Mouse (Mus musculus) liver, embryonic 12.5 days (tissue): ENCODE measurements around the gene Brap. TPM values are rescaled to one million over a fixed set of nuclear protein-coding genes. Genes with fewer than 3 reads are reported as not detected.
"Not testable (repeated sequence)": the region's sequence is repeated elsewhere in the genome, so short reads cannot be mapped to it uniquely, and the experiment has no call there.

Experiments
- ATAC-seq: fragments of 200-750 bp; cut with Nextera tagmentation; 2 replicates; pipeline ENCODE4 v1.8.0; 2017; ENCODE audit warnings: moderate number of reproducible peaks, mild to moderate bottlenecking, moderate library complexity
- H3K27ac ChIP-seq: fragments of 300-500 bp; sonication (generic); 2 replicates; pipeline ENCODE4 v1.5.1; 2016; ENCODE audit warnings: mild to moderate bottlenecking
- H3K27me3 ChIP-seq: fragments of 300-500 bp; sonication (generic); replicated peaks from 2 replicates; pipeline ENCODE4 v1.6.1; 2016; ENCODE audit warnings: mild to moderate bottlenecking, moderate library complexity
- H3K36me3 ChIP-seq: fragments of 300-500 bp; sonication (generic); 2 replicates; pipeline ENCODE4 v1.6.1; 2016; ENCODE audit warnings: mild to moderate bottlenecking, moderate library complexity
- H3K4me1 ChIP-seq: fragments of 300-500 bp; sonication (generic); 2 replicates; pipeline ENCODE4 v1.6.1; 2016
- H3K4me2 ChIP-seq: fragments of 300-500 bp; sonication (generic); 2 replicates; pipeline ENCODE4 v1.6.1; 2016; ENCODE audit warnings: mild to moderate bottlenecking, moderate library complexity
- H3K4me3 ChIP-seq: fragments of 300-500 bp; sonication (generic); 2 replicates; pipeline ENCODE4 v1.5.1; 2016; ENCODE audit warnings: mild to moderate bottlenecking, moderate library complexity
- H3K9ac ChIP-seq: fragments of 300-500 bp; sonication (generic); 2 replicates; pipeline ENCODE4 v1.6.1; 2016; ENCODE audit warnings: mild to moderate bottlenecking, moderate library complexity
- H3K9me3 ChIP-seq: fragments of 300-500 bp; sonication (generic); replicated peaks from 2 replicates; pipeline ENCODE4 v1.6.1; 2016; ENCODE audit warnings: mild to moderate bottlenecking, moderate library complexity
- WGBS: fragments of 180-500 bp; shearing (Covaris S2); methylation state at CpG from one replicate; pipeline ENCODE4 v1.1.7; 2016; ENCODE audit not compliant: insufficient replicate concordance; 5-methylcytosine and 5-hydroxymethylcytosine counted together
- polyA plus RNA-seq: library from polyadenylated mRNA; unstranded; fragments of >200 nt; fragmentation: Nextera tagmentation; extraction: Ambion mirVana; gene quantifications from 2 replicates; pipeline ENCODE4 v1.2.1, GENCODE M21; 2016

Brap gene
- polyA plus RNA-seq, 1 experiment from 2014 or later, result 35.1 TPM

DNA sequence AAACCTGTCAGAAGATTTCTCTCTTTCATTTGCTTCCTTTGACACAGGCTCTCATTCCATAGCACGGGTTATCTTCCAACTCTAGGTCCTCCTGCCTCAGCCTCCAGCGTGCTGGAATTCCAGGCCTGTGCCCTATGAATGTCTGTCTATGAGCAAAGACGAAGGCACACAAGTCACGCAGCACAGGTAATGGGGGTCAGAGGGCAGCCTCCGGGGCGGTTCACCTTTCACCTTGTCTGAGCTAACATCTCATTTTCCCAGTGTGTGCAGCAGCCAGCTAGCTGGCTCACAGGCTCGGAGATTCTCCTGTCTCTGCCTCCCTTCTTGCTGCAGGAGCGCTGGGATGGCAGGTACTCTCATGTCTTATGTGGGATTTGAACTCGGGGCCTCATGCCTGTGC is 20.8 kb upstream of the Brap start:
- H3K27me3 ChIP-seq, result no peaks in the 10 kb centered on the region
- ATAC-seq, result no peak
- H3K27ac ChIP-seq, result no peak overlapping the region
- H3K4me1 ChIP-seq, result peaks cover 6% of the 10 kb centered on the region; the same call in 1 of the 2 replicates
- no peak overlapping the region for H3K4me3 ChIP-seq
- H3K36me3 ChIP-seq, result no peaks in the 10 kb centered on the region
- H3K9ac ChIP-seq, result no peak overlapping the region
- H3K4me2 ChIP-seq, result no peak overlapping the region
- 77% methylated on average over 9 of the region's 9 CpGs for WGBS
- no peaks in the 10 kb centered on the region for H3K9me3 ChIP-seq

DNA sequence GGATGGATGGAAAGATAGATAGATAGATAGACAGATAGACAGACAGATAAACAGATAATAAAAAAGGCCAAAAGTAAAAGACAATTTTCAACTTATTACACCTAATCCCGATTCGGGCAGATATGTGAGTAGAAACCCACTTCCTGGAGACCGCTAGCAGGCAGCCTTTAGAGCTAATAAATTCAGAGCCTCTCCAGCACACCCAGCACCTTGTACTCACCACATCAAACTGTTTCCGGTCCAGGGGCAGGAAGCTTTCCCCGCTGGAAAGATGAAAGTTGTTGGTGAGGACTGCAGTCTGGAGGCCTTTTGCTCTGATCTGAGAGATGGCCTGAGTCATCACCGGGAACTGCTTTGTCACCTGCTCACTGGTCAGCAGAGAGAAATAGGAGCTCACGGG is 11.2 kb upstream of the Brap start:
- no peak overlapping the region for H3K27ac ChIP-seq
- no peaks in the 10 kb centered on the region for H3K27me3 ChIP-seq
- H3K36me3 ChIP-seq, result no peaks in the 10 kb centered on the region
- H3K4me3 ChIP-seq, result no peak overlapping the region
- no peak overlapping the region for H3K9ac ChIP-seq
- H3K9me3 ChIP-seq, result no peaks in the 10 kb centered on the region
- WGBS, result 71% methylated on average over 7 of the region's 7 CpGs
- H3K4me2 ChIP-seq, result no peak overlapping the region
- peaks cover 5% of the 10 kb centered on the region; the same call in 1 of the 2 replicates for H3K4me1 ChIP-seq
- ATAC-seq, result no peak

DNA sequence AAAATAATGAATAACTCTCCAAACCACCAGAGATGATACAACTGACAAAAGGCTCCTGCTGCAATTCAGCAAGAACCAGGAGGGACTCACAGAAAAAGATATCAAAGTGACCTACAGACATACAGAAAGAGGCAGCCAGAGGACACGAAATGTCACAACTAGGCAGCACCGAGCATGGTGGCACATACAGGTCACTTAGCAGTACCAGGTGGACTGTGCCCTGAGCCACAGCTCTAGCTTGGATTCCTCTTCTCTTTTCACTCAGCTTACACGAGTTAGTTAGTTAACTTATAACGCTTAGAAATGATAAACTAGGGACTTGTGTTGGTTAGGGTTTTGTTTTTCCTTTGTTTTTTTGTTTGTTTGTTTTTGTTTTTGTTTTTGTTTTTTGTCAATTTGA is 5.8 kb upstream of the Brap start:
- H3K4me1 ChIP-seq, result peaks cover 5% of the 10 kb centered on the region
- no peak overlapping the region for H3K4me2 ChIP-seq
- H3K4me3 ChIP-seq, result no peak overlapping the region
- H3K27ac ChIP-seq, result no peak overlapping the region
- H3K36me3 ChIP-seq, result no peaks in the 10 kb centered on the region
- no peak overlapping the region for H3K9ac ChIP-seq
- no peaks in the 10 kb centered on the region for H3K9me3 ChIP-seq
- WGBS, result 70% methylated on average over 4 of the region's 4 CpGs
- no peak for ATAC-seq
- H3K27me3 ChIP-seq, result no peaks in the 10 kb centered on the region

DNA sequence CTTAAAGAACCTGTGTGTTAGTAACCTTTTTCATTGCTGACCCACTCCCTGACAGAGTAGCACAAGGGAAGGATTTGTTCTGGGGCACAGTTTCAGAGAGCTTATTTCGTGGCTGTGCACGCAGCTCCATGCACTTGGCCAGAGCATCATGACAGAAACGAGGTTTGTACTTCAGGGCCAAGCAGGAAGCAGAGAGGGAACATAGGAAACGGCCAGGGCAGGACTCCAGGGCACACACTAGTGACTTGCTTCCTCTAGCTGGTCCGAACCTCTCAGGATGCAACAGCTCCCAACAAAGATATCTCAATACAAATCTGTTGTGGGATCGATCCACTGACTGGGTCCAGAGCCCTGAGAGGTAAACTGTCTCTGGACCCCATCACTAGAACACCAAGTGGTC is 3.5 kb upstream of the Brap start:
- not testable (repeated sequence) for ATAC-seq, H3K27ac ChIP-seq, H3K36me3 ChIP-seq, H3K27me3 ChIP-seq, H3K9me3 ChIP-seq, H3K4me2 ChIP-seq, H3K9ac ChIP-seq, H3K4me3 ChIP-seq
- H3K4me1 ChIP-seq, result peaks cover 17% of the 10 kb centered on the region
- 43% methylated on average over 6 of the region's 6 CpGs for WGBS

DNA sequence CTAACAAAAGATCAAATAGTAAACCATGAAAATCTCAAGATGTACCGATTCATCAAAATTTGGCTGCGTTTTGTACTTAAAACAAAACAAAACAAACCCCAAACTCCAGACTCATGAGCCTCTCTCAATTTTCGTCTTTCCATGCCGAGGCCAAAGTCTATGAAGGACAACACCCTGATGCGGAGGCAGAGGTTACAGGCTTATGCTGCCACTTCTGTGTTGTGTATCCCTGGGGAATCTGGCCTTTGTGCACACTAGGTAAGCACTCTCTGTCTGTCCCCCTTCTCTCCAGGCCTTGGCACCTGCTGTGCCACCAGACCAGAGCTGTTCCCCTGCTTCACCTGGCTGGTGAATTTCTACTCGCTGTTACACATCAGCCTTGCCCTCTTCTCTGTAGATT is 2.7 kb upstream of the Brap start:
- WGBS, result 75% methylated on average over 6 of the region's 6 CpGs
- H3K27ac ChIP-seq, H3K9ac ChIP-seq, H3K36me3 ChIP-seq, H3K4me2 ChIP-seq, H3K4me3 ChIP-seq, H3K9me3 ChIP-seq, ATAC-seq, H3K27me3 ChIP-seq: not testable (repeated sequence)
- peaks cover 24% of the 10 kb centered on the region for H3K4me1 ChIP-seq

DNA sequence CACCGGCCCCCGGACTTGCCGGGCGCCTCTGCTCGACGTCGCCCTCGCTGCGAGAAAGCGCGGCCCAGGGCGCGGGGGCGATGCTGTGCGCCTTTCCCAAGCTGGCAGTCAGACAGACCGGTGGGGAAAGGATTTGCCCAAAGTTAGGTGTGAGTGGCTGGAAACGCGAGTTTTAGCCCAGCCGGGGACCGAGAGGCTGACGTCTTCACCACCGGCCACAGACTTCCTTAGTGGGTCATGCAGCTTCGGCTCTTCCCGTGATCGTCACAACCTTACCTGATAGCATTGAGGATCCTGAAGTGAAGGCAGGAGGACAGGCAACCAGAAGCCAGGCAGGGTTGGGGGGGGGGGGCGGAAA is 513 bp downstream of the Brap start:
- H3K4me2 ChIP-seq, result peak overlapping the region; percentile 84
- H3K27me3 ChIP-seq, result no peaks in the 10 kb centered on the region
- H3K36me3 ChIP-seq, result peaks cover 39% of the 10 kb centered on the region
- no peaks in the 10 kb centered on the region for H3K9me3 ChIP-seq
- H3K9ac ChIP-seq, result peak overlapping the region; percentile 92
- H3K4me1 ChIP-seq, result peaks cover 24% of the 10 kb centered on the region
- 1% methylated on average over 26 of the region's 26 CpGs for WGBS
- peak overlapping the region; percentile 86 for H3K4me3 ChIP-seq
- ATAC-seq, result peak; percentile 53
- peak overlapping the region; percentile 83 for H3K27ac ChIP-seq

DNA sequence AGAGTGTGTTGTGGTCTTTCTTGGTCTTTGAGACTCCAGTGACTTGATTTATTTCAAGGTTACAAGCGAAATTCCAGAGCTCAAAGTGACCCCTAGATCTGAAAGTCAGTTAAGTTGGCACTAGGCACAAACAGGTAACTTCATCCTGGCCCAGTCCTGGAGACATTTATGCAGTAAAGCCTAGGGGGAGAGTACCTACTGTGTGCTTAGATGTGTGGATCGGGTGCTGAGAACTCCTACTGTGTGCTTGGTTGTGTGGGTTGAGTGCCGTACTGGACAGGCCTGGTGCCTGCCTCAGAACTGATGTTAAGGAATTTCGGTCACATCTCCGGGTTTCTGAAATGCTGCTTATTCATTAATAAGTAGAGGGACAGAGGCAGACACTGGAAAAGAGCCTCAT is 1.1 kb downstream of the Brap start:
- peaks cover 24% of the 10 kb centered on the region for H3K4me1 ChIP-seq
- H3K36me3 ChIP-seq, result peaks cover 46% of the 10 kb centered on the region
- peak overlapping the region; percentile 92 for H3K9ac ChIP-seq
- WGBS, result 83% methylated on average over 5 of the region's 5 CpGs
- peak overlapping the region; percentile 84 for H3K4me2 ChIP-seq
- no peak for ATAC-seq
- peak overlapping the region; percentile 86 for H3K4me3 ChIP-seq
- H3K9me3 ChIP-seq, result no peaks in the 10 kb centered on the region
- 0 out of 2 replicates have a peak overlapping the region, but pooled peaks have one; percentile 83 for H3K27ac ChIP-seq
- no peaks in the 10 kb centered on the region for H3K27me3 ChIP-seq

DNA sequence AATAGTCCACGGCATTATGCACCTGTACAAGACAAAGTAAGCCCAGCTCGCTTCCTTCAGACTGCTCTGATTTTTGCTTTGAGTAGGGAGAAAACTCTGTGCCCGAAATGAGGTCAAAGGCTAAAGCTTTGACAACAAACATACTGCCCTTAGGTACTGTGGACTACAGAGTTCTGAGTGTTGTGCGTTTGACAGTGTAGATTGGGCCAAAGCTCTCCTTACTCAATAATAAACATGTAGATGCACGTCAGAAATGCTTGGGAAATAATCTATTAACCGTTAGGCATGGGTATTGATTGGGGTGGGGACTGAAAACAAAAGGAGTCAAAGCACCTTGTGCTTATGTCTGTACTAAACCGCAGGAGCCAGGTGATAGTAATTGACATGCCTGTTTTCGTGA is 3.1 kb downstream of the Brap start:
- Histone ChIP-seq H3K27me3 (no peaks in the 10 kb centered on the region), H3K4me3 (no peak overlapping the region), H3K4me2 (no peak overlapping the region), H3K9me3 (no peaks in the 10 kb centered on the region), H3K27ac (no peak overlapping the region), H3K9ac (no peak overlapping the region), H3K4me1 (peaks cover 24% of the 10 kb centered on the region), H3K36me3 (peaks cover 65% of the 10 kb centered on the region)
- no peak for ATAC-seq
- WGBS, result 82% methylated on average over 8 of the region's 8 CpGs

DNA sequence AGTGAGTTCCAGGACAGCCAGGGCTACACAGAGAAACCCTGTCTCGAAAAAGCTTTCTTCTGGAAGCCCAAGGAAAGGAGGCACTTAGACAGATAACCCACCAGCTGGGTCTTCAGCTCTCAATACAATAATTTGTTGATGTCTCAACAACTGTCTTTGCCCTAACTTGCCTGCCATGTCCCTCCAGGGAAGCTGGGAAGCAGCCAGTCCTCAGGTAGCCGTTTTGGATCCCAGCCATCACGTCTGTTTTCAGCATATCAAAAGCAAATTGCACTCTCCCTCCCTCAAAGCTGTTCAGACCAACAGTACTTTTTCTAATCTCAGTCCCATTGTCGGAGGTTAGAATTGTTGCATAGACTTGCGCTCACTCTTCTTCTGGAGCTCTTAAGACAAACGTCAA is 3.7 kb downstream of the Brap start:
- H3K9ac ChIP-seq, result no peak overlapping the region
- H3K9me3 ChIP-seq, result no peaks in the 10 kb centered on the region
- H3K4me1 ChIP-seq, result peaks cover 24% of the 10 kb centered on the region
- H3K27me3 ChIP-seq, result no peaks in the 10 kb centered on the region
- ATAC-seq, result no peak
- H3K4me3 ChIP-seq, result no peak overlapping the region
- no peak overlapping the region for H3K4me2 ChIP-seq
- 83% methylated on average over 6 of the region's 6 CpGs for WGBS
- no peak overlapping the region for H3K27ac ChIP-seq
- peaks cover 69% of the 10 kb centered on the region for H3K36me3 ChIP-seq

DNA sequence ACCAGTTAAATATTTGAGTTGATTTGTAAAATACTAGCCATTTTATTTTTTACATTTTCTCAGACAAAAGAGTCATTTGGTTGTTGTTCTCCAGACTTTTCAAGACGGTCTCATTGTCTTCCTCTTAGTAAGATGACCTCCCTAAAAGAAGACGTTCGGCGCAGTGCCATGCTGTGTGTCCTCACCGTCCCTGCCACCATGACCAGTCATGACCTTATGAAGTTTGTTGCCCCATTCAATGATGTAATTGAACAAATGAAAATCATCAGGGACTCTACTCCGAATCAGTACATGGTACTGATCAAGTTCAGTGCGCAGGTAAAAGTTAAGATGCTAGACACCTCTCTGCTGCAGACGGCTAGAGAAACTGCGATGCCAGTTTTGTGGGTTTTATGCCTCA is 4.6 kb downstream of the Brap start:
- no peaks in the 10 kb centered on the region for H3K9me3 ChIP-seq
- H3K4me3 ChIP-seq, result no peak overlapping the region
- no peak for ATAC-seq
- H3K4me2 ChIP-seq, result no peak overlapping the region
- WGBS, result 92% methylated on average over 9 of the region's 9 CpGs
- H3K27me3 ChIP-seq, result no peaks in the 10 kb centered on the region
- H3K36me3 ChIP-seq, result peaks cover 76% of the 10 kb centered on the region
- H3K4me1 ChIP-seq, result peaks cover 17% of the 10 kb centered on the region
- no peak overlapping the region for H3K27ac ChIP-seq
- H3K9ac ChIP-seq, result no peak overlapping the region

DNA sequence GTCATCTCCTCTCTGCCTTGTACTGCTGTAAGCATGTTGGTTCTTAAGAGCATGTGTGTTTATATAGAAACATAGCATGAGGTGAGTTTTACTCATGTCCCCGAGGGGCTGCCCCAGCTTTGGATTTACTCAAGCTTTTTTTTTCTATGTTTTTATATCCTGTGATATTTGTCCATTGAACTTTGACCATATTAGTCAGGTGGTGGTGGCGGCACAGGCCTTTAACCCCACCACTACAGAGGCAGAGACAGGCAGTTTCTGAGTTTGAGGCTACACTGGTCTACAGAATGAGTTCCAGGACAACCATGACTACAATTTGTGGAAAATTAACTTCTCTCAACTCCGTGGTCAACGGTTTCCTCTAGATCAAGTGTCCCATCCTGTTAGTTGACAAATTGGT is 6.7 kb downstream of the Brap start:
- ATAC-seq, result no peak
- H3K9ac ChIP-seq, result no peak overlapping the region
- WGBS, result 68% methylated on average over 4 of the region's 4 CpGs
- H3K4me2 ChIP-seq, result no peak overlapping the region
- no peaks in the 10 kb centered on the region for H3K27me3 ChIP-seq
- no peak overlapping the region for H3K4me3 ChIP-seq
- H3K36me3 ChIP-seq, result peaks cover 87% of the 10 kb centered on the region
- H3K27ac ChIP-seq, result no peak overlapping the region
- no peaks in the 10 kb centered on the region for H3K9me3 ChIP-seq
- H3K4me1 ChIP-seq, result peaks cover 5% of the 10 kb centered on the region

DNA sequence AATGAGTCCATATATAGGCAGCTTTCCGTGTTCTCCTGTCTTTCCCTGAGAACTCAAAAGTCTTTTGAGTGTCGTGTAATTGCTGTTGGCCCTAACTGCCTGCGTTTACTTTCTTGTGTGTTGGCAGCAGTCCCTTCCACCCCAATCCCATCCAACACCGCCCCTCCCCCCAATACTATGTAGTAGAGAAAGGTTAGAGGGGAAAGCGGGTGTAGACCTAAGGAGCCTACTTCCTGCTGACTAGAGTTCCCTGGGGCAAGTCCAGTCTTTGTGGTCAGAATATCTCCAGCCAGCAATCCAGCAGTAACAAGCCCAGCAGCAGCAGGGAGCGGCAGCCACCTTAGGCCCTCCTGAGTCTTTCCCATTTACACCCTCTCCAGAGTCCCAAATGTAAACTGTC is 8.0 kb downstream of the Brap start:
- Histone ChIP-seq H3K27ac (no peak overlapping the region), H3K4me1 (no peaks in the 10 kb centered on the region), H3K4me2 (no peak overlapping the region), H3K9ac (no peak overlapping the region), H3K9me3 (no peaks in the 10 kb centered on the region), H3K27me3 (no peaks in the 10 kb centered on the region), H3K4me3 (no peak overlapping the region), H3K36me3 (peaks cover 87% of the 10 kb centered on the region)
- WGBS, result 68% methylated on average over 6 of the region's 6 CpGs
- no peak for ATAC-seq

DNA sequence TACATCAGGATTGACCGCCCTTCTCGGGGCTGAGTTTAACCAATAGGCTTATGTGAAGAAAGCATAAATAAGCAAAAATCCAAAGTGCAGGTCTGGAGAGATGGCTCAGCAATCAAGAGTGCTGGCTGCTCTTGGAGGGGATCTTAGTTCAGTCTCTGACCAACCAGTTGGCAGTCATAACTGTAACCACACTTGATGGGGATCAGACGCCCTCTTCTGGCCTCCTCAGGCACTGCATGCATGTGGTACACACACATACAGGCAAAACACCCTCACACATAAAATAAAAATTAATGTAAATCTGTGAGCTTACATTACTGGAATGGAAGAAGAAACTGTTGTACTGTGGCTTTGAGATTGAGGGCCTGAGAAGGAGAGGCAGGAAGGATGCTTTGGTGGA is 10.0 kb downstream of the Brap start:
- Histone ChIP-seq H3K9ac (no peak overlapping the region), H3K27me3 (no peaks in the 10 kb centered on the region), H3K9me3 (no peaks in the 10 kb centered on the region), H3K4me3 (no peak overlapping the region), H3K36me3 (peaks cover 87% of the 10 kb centered on the region), H3K27ac (no peak overlapping the region), H3K4me2 (no peak overlapping the region), H3K4me1 (no peaks in the 10 kb centered on the region)
- 76% methylated on average over 3 of the region's 3 CpGs for WGBS
- no peak for ATAC-seq
